In genomic region chr17:7140399-7141174, GRCm38 (mm10) we compare ENCODE assay signal across 18 mouse cellular contexts. TPM values are rescaled to one million over a fixed set of nuclear protein-coding genes. Genes with fewer than 3 reads are reported as not detected.
DNase-seq lines count a peak whose midpoint lies in the region; TF ChIP-seq lines count a peak whose summit lies in the region.
"Had no signal": no experiment of that assay in that cellular context is flagged by ENCODE, and none has a peak within 500 bp of the region (broad histone marks: within the 10 kb centered on the region; RNA-seq: fewer than 3 reads in every experiment).

No protein-coding gene starts in this region.

- H3K4me2 ChIP-seq in myocyte (ENCODE audit: low read depth), result peak overlapping the region; percentile 49
- H3K4me2 ChIP-seq: embryonic facial prominence, embryonic 15.5 days; forebrain, embryonic 15.5 days; hindbrain, embryonic 13.5 days had no signal

- no peak for TF ChIP-seq POLR2A in myocyte (IDR thresholded peaks at IDR 0.05; ENCODE audit: insufficient read length, low read depth)

- no peaks in the 10 kb centered on the region for H3K36me3 ChIP-seq in myocyte (ENCODE audit: control insufficient read depth, insufficient read depth)
- H3K36me3 ChIP-seq: embryonic facial prominence, embryonic 15.5 days; forebrain, embryonic 15.5 days; heart, embryonic 10.5 days; hindbrain, embryonic 13.5 days had no signal

- no peaks in the 10 kb centered on the region for H3K27me3 ChIP-seq in myocyte (ENCODE audit: control insufficient read depth, insufficient read depth, insufficient read length)
- H3K27me3 ChIP-seq: embryonic facial prominence, embryonic 15.5 days; forebrain, embryonic 15.5 days; hindbrain, embryonic 13.5 days had no signal

- no peaks in the 10 kb centered on the region for H3K79me2 ChIP-seq in myocyte (ENCODE audit: control insufficient read depth, insufficient read depth)

- intact Hi-C loops in heart, postnatal 36 days (cut with DNase I), result no loop called here

- peak; percentile 82 for DNase-seq in heart, adult 11 months
- DNase-seq in heart, postnatal 36 days, result no peak
- DNase-seq in 3T3-L1 (ENCODE audit: low read depth, low spot score) (peak; percentile 40), NIH3T3 (ENCODE audit: low read depth) (peak; percentile 16)
- no peak for DNase-seq in ovary, postnatal 14 days (ENCODE audit: low spot score)
- DNase-seq: adrenal gland, postnatal 14 days; cerebellum, adult 18-20 months; cerebellum, postnatal 10 days; embryo, embryonic 11 days; gastrocnemius, postnatal 36 days; heart, adult 18-20 months; heart, postnatal 10 days had no signal

- H3ac ChIP-seq in myocyte (ENCODE audit: control insufficient read depth, insufficient read length), result no peak overlapping the region

- H3K4me3 ChIP-seq in myocyte, result no peak overlapping the region
- H3K4me3 ChIP-seq: embryonic facial prominence, embryonic 15.5 days; erythroblast, embryonic 14.5 days; forebrain, embryonic 15.5 days; heart, embryonic 10.5 days; hindbrain, embryonic 13.5 days had no signal

TF ChIP-seq in myocyte, 11 proteins besides CTCF, POLR2A, EP300 and RAD21:
- TF ChIP-seq USF1 (IDR thresholded peaks at IDR 0.05; ENCODE audit: low read depth) (no peak), MYOD1 (IDR thresholded peaks at IDR 0.05; ENCODE audit: control insufficient read depth in 1 of 3, insufficient read length in 2 of 3, low read depth in 2 of 3) (peak in 2 of 3 experiments; percentile 94 to 95), TCF12 (IDR thresholded peaks at IDR 0.05; ENCODE audit: insufficient read depth, poor library complexity, severe bottlenecking) (peak; percentile 93), SRF (IDR thresholded peaks at IDR 0.05; ENCODE audit: control insufficient read depth, insufficient read length, low read depth) (peak; percentile 14), TCF3 (IDR thresholded peaks at IDR 0.05; ENCODE audit: insufficient read length, low read depth) (peak; percentile 95), REST (IDR thresholded peaks at IDR 0.05; ENCODE audit: insufficient read depth, insufficient read length) (no peak), MYOG (IDR thresholded peaks at IDR 0.05; ENCODE audit: control insufficient read depth in 1 of 3, insufficient read depth in 1 of 3, insufficient read length in 2 of 3, low read depth in 2 of 3) (peak; percentile 67 to 97 (median 94)), MAX (IDR thresholded peaks at IDR 0.05; ENCODE audit: low read depth) (no peak), CEBPB (IDR thresholded peaks at IDR 0.05; ENCODE audit: insufficient read depth, poor library complexity, severe bottlenecking) (0 out of 2 replicates have a peak, but pooled peaks have one; percentile 21), E2F4 (IDR thresholded peaks at IDR 0.05; ENCODE audit: insufficient read depth) (no peak), POLR2AphosphoS2 (IDR thresholded peaks at IDR 0.05; ENCODE audit: insufficient read length, low read depth) (no peak)

RNA-seq across cellular contexts. Expression of gene Rps6ka2, which starts 29.3 kb away (rescaled TPM):
- total RNA-seq in heart, postnatal 36 days (2021), result 10 to 100 TPM; 27.1 to 28.5 TPM
- polyA plus RNA-seq in myocyte (2012; fragmentation: generic; extraction: Trizol), result 56.9 TPM

Comparison
In these comparisons a context has a peak if more than half of its experiments do, and no peak if none do; other contexts are left out.
1. DNase-seq: peak in heart, adult 11 months (single experiment), 3T3-L1 (single experiment) and NIH3T3 (single experiment); none in heart, postnatal 36 days (0 of 2) and ovary, postnatal 14 days (single experiment).